Mouse (Mus musculus) brown adipose tissue, adult 24 weeks (tissue): ENCODE measurements around the gene Klhl29. TPM values are rescaled to one million over a fixed set of nuclear protein-coding genes. Genes with fewer than 3 reads are reported as not detected.

Experiments used
- H3K27ac ChIP-seq: fragments of 200-500 bp; replicated peaks from 2 replicates; pipeline ENCODE4 v1.5.1; 2012; ENCODE audit warnings: low read depth, mild to moderate bottlenecking, low read length
- H3K4me1 ChIP-seq: fragments of 200-500 bp; 2 replicates; pipeline ENCODE4 v1.6.1; 2012; ENCODE audit warnings: low read length, mixed read lengths; ENCODE audit not compliant: control insufficient read depth, insufficient read depth, insufficient read length
- H3K4me3 ChIP-seq: fragments of 200-500 bp; 2 replicates; pipeline ENCODE4 v1.5.1; 2012; ENCODE audit warnings: low read depth, mild to moderate bottlenecking, low read length, moderate library complexity; ENCODE audit not compliant: insufficient read depth
- polyA plus RNA-seq: library from polyadenylated mRNA; stranded (reverse); fragments of >200 nt; gene quantifications from 2 replicates; pipeline ENCODE4 v1.2.4, GENCODE M21; 2012; ENCODE audit not compliant: missing spikeins, insufficient read depth, insufficient read length

Klhl29 gene
- polyA plus RNA-seq, 1 experiment = 0.67 TPM

GRCm38 (mm10) chr12:5107795-5108194 is 267.7 kb downstream of the Klhl29 start:
- H3K27ac ChIP-seq = no peak overlapping the region
- no peaks in the 10 kb centered on the region for H3K4me1 ChIP-seq
- H3K4me3 ChIP-seq = no peak overlapping the region

DNA sequence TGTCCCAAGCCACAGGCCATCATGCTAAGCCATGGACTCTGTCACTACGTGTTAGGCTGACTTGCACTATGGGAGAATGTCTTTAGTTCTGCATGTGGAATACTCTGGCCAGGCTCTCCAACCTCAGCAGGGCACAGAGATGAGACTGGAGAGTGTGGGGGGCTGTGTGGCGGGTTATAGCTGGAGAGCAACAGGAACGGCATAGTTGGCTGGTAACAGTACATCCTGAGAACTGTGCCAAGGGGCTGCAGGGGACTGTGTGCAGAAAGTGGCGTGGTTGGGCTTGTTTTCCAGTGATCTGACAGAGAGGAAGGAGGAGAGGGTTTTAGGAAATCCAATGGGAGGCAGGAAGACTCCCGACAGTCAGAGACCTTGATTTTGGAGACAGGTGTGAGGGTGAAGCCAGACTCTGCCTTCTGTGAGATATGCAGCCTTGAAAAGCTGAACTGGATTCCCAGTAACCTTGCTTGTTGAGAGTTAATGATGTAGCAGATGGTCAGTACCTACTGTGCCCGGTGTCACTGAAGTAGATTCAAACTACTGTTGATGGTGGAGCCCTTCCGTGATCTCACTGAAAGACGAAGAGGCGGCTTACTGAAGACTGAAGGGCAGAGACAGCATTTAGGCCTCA is 270.9 kb downstream of the Klhl29 start:
- no peak overlapping the region for H3K27ac ChIP-seq
- no peaks in the 10 kb centered on the region for H3K4me1 ChIP-seq
- H3K4me3 ChIP-seq = no peak overlapping the region

- Histone ChIP-seq H3K4me1 (no peaks in the 10 kb centered on the region), H3K4me3 (no peak overlapping the region), H3K27ac (no peak overlapping the region)
These were observed 274.0 kb downstream of the Klhl29 start for GRCm38 (mm10) chr12:5101411-5102024.

DNA sequence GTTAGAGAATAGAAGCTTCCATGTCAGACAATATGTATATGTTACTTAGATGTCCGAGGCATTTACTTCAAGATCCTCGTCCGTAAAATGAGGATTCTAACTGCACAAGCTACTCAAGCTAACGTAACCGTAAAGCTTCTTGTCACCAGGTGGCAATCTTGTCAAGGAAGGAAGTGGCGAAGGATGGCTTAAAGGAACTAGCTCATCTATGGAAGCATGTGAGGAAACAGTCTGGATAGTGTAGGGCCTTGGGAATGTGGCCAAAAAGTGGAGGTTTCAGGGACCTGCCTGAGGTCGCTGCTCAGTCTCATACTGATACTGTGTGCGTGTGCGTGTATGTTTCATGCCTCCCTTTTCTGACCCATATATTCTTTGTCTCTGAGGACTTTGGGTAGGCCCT is 275.9 kb downstream of the Klhl29 start:
- Histone ChIP-seq H3K4me3 (no peak overlapping the region), H3K27ac (no peak overlapping the region), H3K4me1 (no peaks in the 10 kb centered on the region)

- Histone ChIP-seq H3K4me3 (no peak overlapping the region), H3K4me1 (no peaks in the 10 kb centered on the region), H3K27ac (no peak overlapping the region)
These were observed 286.8 kb downstream of the Klhl29 start for GRCm38 (mm10) chr12:5088639-5089038.

GRCm38 (mm10) chr12:5087787-5088519 is 287.5 kb downstream of the Klhl29 start:
- no peaks in the 10 kb centered on the region for H3K4me1 ChIP-seq
- no peak overlapping the region for H3K4me3 ChIP-seq
- H3K27ac ChIP-seq = no peak overlapping the region

DNA sequence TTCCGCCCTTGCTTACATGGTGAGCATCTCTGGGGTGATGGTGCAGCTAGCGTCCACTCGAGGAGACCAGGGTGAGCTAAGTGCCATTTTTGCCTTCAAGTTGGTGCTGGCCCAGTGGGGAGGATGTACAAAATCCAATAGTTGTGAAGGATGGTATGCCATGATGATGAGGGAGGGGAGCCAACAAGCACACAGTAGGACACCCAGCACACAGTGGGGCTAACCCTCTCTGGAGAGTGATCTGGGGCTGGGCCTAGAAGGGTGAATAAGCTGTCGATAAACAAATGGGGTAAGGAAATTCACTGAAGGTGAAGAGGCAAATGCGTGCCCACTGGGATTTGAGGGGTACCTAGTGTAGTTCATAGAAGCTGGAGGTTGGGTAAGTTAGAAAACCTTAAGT is 290.8 kb downstream of the Klhl29 start:
- no peak overlapping the region for H3K27ac ChIP-seq
- no peak overlapping the region for H3K4me3 ChIP-seq
- no peaks in the 10 kb centered on the region for H3K4me1 ChIP-seq

- Histone ChIP-seq H3K4me3 (no peak overlapping the region), H3K27ac (no peak overlapping the region), H3K4me1 (no peaks in the 10 kb centered on the region)
These were observed 294.0 kb downstream of the Klhl29 start for GRCm38 (mm10) chr12:5081480-5081879.

GRCm38 (mm10) chr12:5073191-5073590 is 302.3 kb downstream of the Klhl29 start:
- no peak overlapping the region for H3K27ac ChIP-seq
- no peak overlapping the region for H3K4me3 ChIP-seq
- no peaks in the 10 kb centered on the region for H3K4me1 ChIP-seq

DNA sequence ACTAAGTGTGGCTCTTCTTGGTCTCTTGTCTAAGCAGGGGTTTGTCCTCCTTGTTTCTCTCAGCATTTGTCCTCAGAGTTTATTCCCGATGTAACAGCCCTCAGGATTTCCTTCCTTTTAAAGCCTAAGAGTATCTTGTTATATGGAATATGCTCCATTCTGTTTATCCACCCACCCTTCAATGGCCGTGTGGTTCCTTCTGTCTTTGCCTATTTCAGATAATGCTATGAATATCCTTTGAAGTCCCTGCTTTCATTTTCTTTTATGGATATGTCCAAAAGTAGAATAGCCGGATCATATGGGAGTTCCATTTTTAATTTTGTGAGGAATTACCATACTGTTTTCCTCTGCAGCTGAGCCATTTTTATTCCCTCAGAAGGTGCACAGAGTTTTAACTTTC is 305.4 kb downstream of the Klhl29 start:
- Histone ChIP-seq H3K27ac (no peak overlapping the region), H3K4me3 (no peak overlapping the region), H3K4me1 (no peaks in the 10 kb centered on the region)

DNA sequence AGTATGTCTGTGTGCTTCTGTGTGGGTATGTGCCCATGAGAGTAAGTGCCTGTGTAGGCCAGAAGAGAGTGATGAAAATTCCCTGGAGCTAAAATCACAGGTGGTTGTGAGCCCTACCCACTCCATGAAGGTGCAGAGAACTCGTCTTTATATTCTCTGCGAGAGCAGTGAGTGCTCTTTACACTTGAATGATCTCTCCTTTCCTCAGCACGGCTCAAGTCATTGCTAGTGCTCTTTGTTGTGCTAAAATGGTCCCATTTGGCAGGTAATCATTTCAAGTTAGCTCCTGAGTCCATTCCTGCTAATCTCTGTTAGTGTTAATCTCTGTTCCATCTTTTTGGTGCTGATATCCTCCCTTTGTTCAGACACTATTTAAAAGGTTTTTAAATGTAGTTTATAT is 307.9 kb downstream of the Klhl29 start:
- no peak overlapping the region for H3K27ac ChIP-seq
- no peak overlapping the region for H3K4me3 ChIP-seq
- no peaks in the 10 kb centered on the region for H3K4me1 ChIP-seq

GRCm38 (mm10) chr12:5048104-5048503 is 327.4 kb downstream of the Klhl29 start:
- H3K27ac ChIP-seq = no peak overlapping the region
- no peaks in the 10 kb centered on the region for H3K4me1 ChIP-seq
- H3K4me3 ChIP-seq = no peak overlapping the region

- H3K27ac ChIP-seq = no peak overlapping the region
- H3K4me1 ChIP-seq = no peaks in the 10 kb centered on the region
- H3K4me3 ChIP-seq = no peak overlapping the region
These were observed 331.3 kb downstream of the Klhl29 start for GRCm38 (mm10) chr12:5044141-5044540.

- H3K27ac ChIP-seq = no peak overlapping the region
- H3K4me3 ChIP-seq = no peak overlapping the region
- H3K4me1 ChIP-seq = no peaks in the 10 kb centered on the region
These were observed 337.5 kb downstream of the Klhl29 start for GRCm38 (mm10) chr12:5038008-5038407.

- H3K4me3 ChIP-seq = no peak overlapping the region
- H3K4me1 ChIP-seq = no peaks in the 10 kb centered on the region
- no peak overlapping the region for H3K27ac ChIP-seq
These were observed 346.4 kb downstream of the Klhl29 start for GRCm38 (mm10) chr12:5029035-5029434.
